Mouse (Mus musculus) heart, embryonic 16.5 days (tissue): ENCODE measurements around the gene Mapk10. TPM values are rescaled to one million over a fixed set of nuclear protein-coding genes. Genes with fewer than 3 reads are reported as not detected.

ENCODE experiments used
- ATAC-seq: fragments of 200-750 bp; cut with Nextera tagmentation; replicated peaks from 2 replicates; pipeline ENCODE4 v1.8.0; 2017; ENCODE audit warnings: moderate number of reproducible peaks; ENCODE audit not compliant: insufficient read depth, low FRiP score; ENCODE audit errors: extremely low read depth
- H3K27ac ChIP-seq: fragments of 300-500 bp; sonication (generic); 2 replicates; pipeline ENCODE4 v1.5.1; 2014; ENCODE audit warnings: mild to moderate bottlenecking, low read length, control low read depth, moderate library complexity
- H3K27me3 ChIP-seq: fragments of 300-500 bp; sonication (generic); 2 replicates; pipeline ENCODE4 v1.6.1; 2014; ENCODE audit warnings: low read length, mixed read lengths; ENCODE audit not compliant: control insufficient read depth, insufficient read depth
- H3K36me3 ChIP-seq: fragments of 300-500 bp; sonication (generic); 2 replicates; pipeline ENCODE4 v1.6.1; 2014; ENCODE audit not compliant: control insufficient read depth, insufficient read depth
- H3K4me1 ChIP-seq: fragments of 300-500 bp; sonication (generic); 2 replicates; pipeline ENCODE4 v1.6.1; 2014; ENCODE audit warnings: low read length, mixed read lengths; ENCODE audit not compliant: control insufficient read depth, insufficient read depth
- H3K4me2 ChIP-seq: fragments of 300-500 bp; sonication (generic); 2 replicates; pipeline ENCODE4 v1.6.1; 2014; ENCODE audit warnings: low read depth, mild to moderate bottlenecking, control low read depth, low read length
- H3K4me3 ChIP-seq: fragments of 300-500 bp; sonication (generic); 2 replicates; pipeline ENCODE4 v1.5.1; 2014; ENCODE audit warnings: mild to moderate bottlenecking, control low read depth, low read length
- H3K9ac ChIP-seq: fragments of 300-500 bp; sonication (generic); 2 replicates; pipeline ENCODE4 v1.6.1; 2014; ENCODE audit warnings: low read length, control low read depth
- H3K9me3 ChIP-seq: fragments of 300-500 bp; sonication (generic); replicated peaks from 2 replicates; pipeline ENCODE4 v1.6.1; 2016; ENCODE audit warnings: low read length; ENCODE audit not compliant: control insufficient read depth
- WGBS: fragments of 180-500 bp; shearing (Covaris S2); extraction: QIAGEN DNeasy Blood & Tissue Kit; methylation state at CpG from one replicate; pipeline ENCODE4 v1.1.7; 2014; 5-methylcytosine and 5-hydroxymethylcytosine counted together
- polyA plus RNA-seq: library from polyadenylated mRNA; unstranded; fragments of >200 nt; fragmentation: Nextera tagmentation; extraction: Ambion mirVana; gene quantifications from 2 replicates; pipeline ENCODE4 v1.2.1, GENCODE M21; 2015

Gene Mapk10
- polyA plus RNA-seq, 1 experiment from 2014 or later, result 3.6 TPM

DNA sequence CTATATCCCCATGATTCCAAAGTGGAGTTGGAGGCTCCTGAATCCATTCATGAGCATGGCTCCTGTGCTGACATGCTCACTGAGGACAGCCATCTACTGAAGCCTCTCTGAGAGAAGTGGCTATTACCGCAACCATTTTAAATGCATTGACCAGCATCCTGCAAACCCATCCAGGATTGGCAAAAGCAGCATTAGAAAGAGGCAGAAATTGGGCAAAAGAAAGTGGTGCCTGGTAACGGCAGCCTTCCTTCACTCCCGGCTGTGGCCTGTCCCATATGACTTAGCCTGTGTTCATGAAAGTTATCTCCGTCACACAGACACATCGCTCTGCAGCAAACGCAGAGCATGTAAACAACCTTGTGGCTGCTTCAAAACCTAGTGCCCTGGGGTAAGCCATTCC is 1.6 kb downstream of the Mapk10 start:
- peak overlapping the region; percentile 45 for H3K4me2 ChIP-seq
- H3K9ac ChIP-seq, result no peak overlapping the region
- peak overlapping the region; percentile 19 for H3K4me3 ChIP-seq
- no peaks in the 10 kb centered on the region for H3K27me3 ChIP-seq
- peaks cover 7% of the 10 kb centered on the region for H3K4me1 ChIP-seq
- H3K9me3 ChIP-seq, result no peaks in the 10 kb centered on the region
- WGBS, result 45% methylated on average over 6 of the region's 6 CpGs
- no peak for ATAC-seq
- H3K36me3 ChIP-seq, result no peaks in the 10 kb centered on the region
- H3K27ac ChIP-seq, result peak overlapping the region; percentile 36; the same call in 1 of the 2 replicates

GRCm38 (mm10) chr5:103208869-103209268 is 2.3 kb downstream of the Mapk10 start:
- no peak overlapping the region for H3K4me2 ChIP-seq
- H3K9ac ChIP-seq, result no peak overlapping the region
- no peak overlapping the region for H3K27ac ChIP-seq
- no peak overlapping the region for H3K4me3 ChIP-seq
- no peaks in the 10 kb centered on the region for H3K9me3 ChIP-seq
- peaks cover 7% of the 10 kb centered on the region for H3K4me1 ChIP-seq
- ATAC-seq, result no peak
- 49% methylated on average over 8 of the region's 8 CpGs for WGBS
- H3K36me3 ChIP-seq, result no peaks in the 10 kb centered on the region
- H3K27me3 ChIP-seq, result no peaks in the 10 kb centered on the region

DNA sequence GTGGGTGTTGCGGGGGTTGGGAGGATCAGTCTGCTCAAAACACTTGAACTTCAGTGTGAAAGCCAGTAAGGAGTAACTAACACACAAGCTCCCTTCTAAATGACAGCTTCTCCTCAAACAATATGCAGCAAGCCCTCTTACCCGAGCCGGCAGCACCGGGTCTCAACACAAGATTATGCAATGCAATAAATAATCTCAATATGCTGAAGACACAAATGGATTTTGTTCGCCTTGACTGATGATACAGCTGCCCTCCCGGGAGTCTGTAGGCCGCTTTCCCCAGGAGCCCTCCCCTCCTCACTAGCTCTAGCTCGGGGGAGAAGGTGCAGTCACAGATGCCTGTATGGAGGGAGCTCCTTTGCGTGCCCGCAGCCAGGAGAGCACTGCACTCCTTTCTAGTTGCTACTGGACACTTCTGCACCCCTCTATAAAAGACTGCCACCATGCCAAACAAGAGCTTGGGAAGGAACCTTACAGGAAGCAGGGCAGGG is 3.1 kb downstream of the Mapk10 start:
- peaks cover 7% of the 10 kb centered on the region for H3K4me1 ChIP-seq
- no peak overlapping the region for H3K27ac ChIP-seq
- no peaks in the 10 kb centered on the region for H3K9me3 ChIP-seq
- no peak overlapping the region for H3K9ac ChIP-seq
- no peak for ATAC-seq
- no peaks in the 10 kb centered on the region for H3K36me3 ChIP-seq
- H3K27me3 ChIP-seq, result no peaks in the 10 kb centered on the region
- WGBS, result 73% methylated on average over 10 of the region's 10 CpGs
- no peak overlapping the region for H3K4me3 ChIP-seq
- H3K4me2 ChIP-seq, result no peak overlapping the region

DNA sequence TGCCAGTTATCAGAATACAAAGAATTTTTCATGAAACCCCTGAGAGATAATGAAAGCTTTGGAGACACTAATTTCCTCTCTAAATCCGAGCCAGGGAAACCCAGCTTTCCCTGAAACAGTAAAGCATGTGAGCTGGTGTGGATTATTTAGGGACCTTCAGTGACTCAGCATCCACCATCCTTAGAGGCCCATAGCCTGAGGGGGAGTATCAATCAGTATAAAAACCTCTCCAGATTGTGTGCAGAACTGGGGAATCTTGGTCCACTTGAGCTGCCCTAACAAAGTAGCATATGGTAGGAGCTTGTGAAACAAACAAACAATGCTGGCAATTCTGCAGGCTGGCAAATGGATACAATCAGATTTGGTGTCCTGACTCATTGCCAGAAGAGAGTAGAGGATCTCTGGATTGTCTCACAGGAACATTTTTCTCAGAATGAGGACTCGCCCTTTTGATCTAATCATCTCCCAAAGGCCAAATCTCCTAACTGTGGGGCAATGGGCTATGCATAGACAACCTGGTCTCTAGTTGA is 13.3 kb downstream of the Mapk10 start:
- H3K4me1 ChIP-seq, result no peaks in the 10 kb centered on the region; the same call in 1 of the 2 replicates
- no peak overlapping the region for H3K4me3 ChIP-seq
- H3K36me3 ChIP-seq, result no peaks in the 10 kb centered on the region
- 68% methylated on average over 2 of the region's 2 CpGs for WGBS
- H3K27ac ChIP-seq, result no peak overlapping the region
- no peak overlapping the region for H3K9ac ChIP-seq
- H3K27me3 ChIP-seq, result no peaks in the 10 kb centered on the region
- H3K9me3 ChIP-seq, result no peaks in the 10 kb centered on the region
- no peak for ATAC-seq
- H3K4me2 ChIP-seq, result no peak overlapping the region

DNA sequence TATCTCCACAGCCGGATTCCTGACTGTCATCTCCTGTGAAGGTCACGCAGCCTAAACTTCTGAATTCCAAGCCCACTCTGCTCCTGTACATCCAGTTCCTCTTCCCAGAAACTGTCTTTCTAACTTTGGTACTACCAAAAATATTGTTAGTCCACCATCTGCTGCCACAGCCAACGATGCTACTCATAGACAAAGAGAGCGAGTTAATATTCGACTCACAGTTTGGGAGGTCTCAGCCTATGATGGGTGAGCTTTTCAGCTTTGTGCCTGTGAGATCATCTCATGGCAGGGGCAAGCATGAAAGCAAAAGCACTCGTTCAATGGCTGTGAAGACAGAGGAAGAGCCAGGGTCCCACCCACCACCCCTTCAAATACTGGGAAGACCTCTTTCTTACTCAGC is 16.6 kb downstream of the Mapk10 start:
- no peaks in the 10 kb centered on the region for H3K9me3 ChIP-seq
- 58% methylated on average over 6 of the region's 6 CpGs for WGBS
- no peak for ATAC-seq
- no peaks in the 10 kb centered on the region; the same call in 1 of the 2 replicates for H3K4me1 ChIP-seq
- H3K27me3 ChIP-seq, result no peaks in the 10 kb centered on the region
- H3K4me3 ChIP-seq, result no peak overlapping the region
- no peak overlapping the region for H3K4me2 ChIP-seq
- H3K27ac ChIP-seq, result no peak overlapping the region
- no peak overlapping the region for H3K9ac ChIP-seq
- H3K36me3 ChIP-seq, result no peaks in the 10 kb centered on the region

DNA sequence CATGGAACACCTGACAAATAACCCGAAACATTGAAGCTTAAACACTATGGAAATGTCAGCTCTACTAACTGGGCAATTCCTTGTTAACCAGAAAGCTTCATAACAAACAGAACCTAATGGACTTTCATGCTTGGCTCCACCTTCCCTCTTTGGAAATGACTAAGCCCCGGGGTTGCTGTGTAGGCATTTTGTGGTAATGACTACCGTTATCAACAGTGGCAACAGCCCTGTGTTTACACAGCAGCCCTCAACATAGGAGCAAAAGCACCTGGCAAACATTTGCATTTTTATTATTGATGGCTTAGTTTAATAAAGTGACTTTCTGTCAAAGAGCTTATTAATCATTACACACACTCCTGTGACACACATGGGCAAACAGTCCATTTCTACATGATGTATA is 17.4 kb downstream of the Mapk10 start:
- no peaks in the 10 kb centered on the region for H3K9me3 ChIP-seq
- no peaks in the 10 kb centered on the region; the same call in 1 of the 2 replicates for H3K4me1 ChIP-seq
- no peaks in the 10 kb centered on the region for H3K36me3 ChIP-seq
- no peak overlapping the region for H3K4me3 ChIP-seq
- WGBS, result 61% methylated on average over 3 of the region's 3 CpGs
- H3K9ac ChIP-seq, result no peak overlapping the region
- H3K27me3 ChIP-seq, result no peaks in the 10 kb centered on the region
- no peak overlapping the region for H3K4me2 ChIP-seq
- no peak for ATAC-seq
- no peak overlapping the region for H3K27ac ChIP-seq

- H3K9ac ChIP-seq, result no peak overlapping the region
- 36% methylated on average over 4 of the region's 4 CpGs for WGBS
- no peak overlapping the region for H3K27ac ChIP-seq
- no peaks in the 10 kb centered on the region for H3K36me3 ChIP-seq
- 0 out of 2 replicates have a peak, but pooled peaks cover 2% of the 10 kb centered on the region for H3K9me3 ChIP-seq
- no peak for ATAC-seq
- no peak overlapping the region for H3K4me3 ChIP-seq
- no peaks in the 10 kb centered on the region for H3K27me3 ChIP-seq
- H3K4me1 ChIP-seq, result no peaks in the 10 kb centered on the region; the same call in 1 of the 2 replicates
- no peak overlapping the region for H3K4me2 ChIP-seq
Measured at GRCm38 (mm10) chr5:103191577-103191976, 19.6 kb downstream of the Mapk10 start.

DNA sequence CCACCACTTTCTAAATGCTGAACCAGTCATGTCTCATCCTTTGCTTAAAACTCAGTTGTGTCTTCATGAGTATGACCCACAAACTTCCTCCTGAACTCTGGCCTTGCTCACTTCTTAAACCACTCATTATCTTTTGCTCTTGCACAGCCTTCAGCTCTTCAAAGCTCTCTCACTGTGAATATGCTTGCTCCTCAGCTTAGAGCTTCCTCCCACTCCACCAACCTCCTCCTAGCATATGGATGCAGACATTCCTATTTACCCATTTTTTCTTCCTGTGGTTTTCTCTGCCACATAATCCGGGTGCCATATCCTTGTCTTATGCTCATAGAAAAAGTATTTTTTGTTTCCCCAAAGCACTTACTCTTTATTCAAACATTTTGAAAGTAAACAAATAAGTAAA is 26.9 kb downstream of the Mapk10 start:
- H3K36me3 ChIP-seq, result no peaks in the 10 kb centered on the region
- no peaks in the 10 kb centered on the region for H3K27me3 ChIP-seq
- no peak overlapping the region for H3K4me3 ChIP-seq
- no peak overlapping the region for H3K9ac ChIP-seq
- ATAC-seq, result no peak
- no peaks in the 10 kb centered on the region for H3K4me1 ChIP-seq
- peaks cover 4% of the 10 kb centered on the region; the same call in 1 of the 2 replicates for H3K9me3 ChIP-seq
- no peak overlapping the region for H3K27ac ChIP-seq
- 75% methylated on average over 1 of the region's 1 CpGs for WGBS
- no peak overlapping the region for H3K4me2 ChIP-seq

DNA sequence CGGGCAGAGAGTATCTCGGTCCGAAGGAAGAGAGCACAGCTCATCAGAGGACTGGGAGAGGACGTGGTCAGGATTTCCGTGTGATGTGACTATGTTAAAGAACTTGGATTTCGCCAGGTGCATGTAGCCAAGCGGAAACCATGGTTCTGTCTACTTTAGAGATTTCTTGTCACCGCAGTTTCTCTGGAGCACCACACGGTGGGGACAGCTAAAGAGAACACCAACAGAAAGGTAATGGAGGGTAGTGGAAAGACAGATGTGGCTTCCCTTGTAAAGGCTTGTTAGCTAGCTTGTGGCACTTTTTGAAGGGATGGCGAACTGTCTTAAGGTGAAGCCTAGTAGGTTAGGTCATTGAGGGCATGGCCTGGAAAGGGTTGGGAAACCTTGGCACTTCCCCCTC is 29.5 kb downstream of the Mapk10 start:
- Histone ChIP-seq H3K27me3 (no peaks in the 10 kb centered on the region), H3K27ac (no peak overlapping the region), H3K4me3 (no peak overlapping the region), H3K4me1 (peaks cover 7% of the 10 kb centered on the region), H3K9ac (no peak overlapping the region), H3K4me2 (no peak overlapping the region), H3K36me3 (no peaks in the 10 kb centered on the region), H3K9me3 (peaks cover 2% of the 10 kb centered on the region; the same call in 1 of the 2 replicates)
- 91% methylated on average over 10 of the region's 10 CpGs for WGBS
- ATAC-seq, result no peak
